Mouse (Mus musculus): Measurements from ENCODE around the gene Cngb1.

Cngb1 gene

DNA sequence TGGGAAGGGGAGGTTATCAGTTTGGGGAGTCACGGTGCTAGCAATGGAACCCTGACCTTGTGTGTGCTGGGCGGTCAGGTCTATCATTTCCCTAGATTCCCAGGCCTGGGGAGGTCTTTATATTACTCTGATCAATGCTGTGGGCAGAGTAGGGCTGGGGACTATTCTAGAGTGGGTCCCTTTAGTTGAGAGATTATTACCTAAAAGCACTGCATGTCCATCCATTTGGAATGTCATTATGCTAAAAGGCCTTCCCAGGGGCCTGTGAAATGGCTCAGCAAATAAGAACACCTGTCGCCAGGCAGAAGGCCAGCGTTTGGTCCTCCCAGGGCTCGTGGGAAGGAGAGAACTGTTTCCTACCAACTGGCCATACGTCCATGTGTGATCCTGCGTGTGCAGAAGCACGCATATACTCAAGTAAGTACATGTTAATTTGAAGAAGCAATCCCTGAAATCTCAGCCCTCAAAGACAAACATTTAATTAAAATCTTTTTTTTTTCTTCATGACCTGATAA lies 104.3 kb downstream of the Cngb1 start:
- DNase-seq (ENCODE audit: extremely low spot score, low read depth, low spot score) = no peak

- no peak for DNase-seq (ENCODE audit: extremely low spot score, low read depth, low spot score)
These were observed 104.9 kb downstream of the Cngb1 start for GRCm38 (mm10) chr8:95201491-95201890.

GRCm38 (mm10) chr8:95200001-95200405 lies 106.4 kb downstream of the Cngb1 start:
- no peak for DNase-seq (ENCODE audit: extremely low spot score, low read depth, low spot score)

- DNase-seq (ENCODE audit: extremely low spot score, low read depth, low spot score) = no peak
These were observed 110.7 kb downstream of the Cngb1 start for GRCm38 (mm10) chr8:95195728-95196127.

DNA sequence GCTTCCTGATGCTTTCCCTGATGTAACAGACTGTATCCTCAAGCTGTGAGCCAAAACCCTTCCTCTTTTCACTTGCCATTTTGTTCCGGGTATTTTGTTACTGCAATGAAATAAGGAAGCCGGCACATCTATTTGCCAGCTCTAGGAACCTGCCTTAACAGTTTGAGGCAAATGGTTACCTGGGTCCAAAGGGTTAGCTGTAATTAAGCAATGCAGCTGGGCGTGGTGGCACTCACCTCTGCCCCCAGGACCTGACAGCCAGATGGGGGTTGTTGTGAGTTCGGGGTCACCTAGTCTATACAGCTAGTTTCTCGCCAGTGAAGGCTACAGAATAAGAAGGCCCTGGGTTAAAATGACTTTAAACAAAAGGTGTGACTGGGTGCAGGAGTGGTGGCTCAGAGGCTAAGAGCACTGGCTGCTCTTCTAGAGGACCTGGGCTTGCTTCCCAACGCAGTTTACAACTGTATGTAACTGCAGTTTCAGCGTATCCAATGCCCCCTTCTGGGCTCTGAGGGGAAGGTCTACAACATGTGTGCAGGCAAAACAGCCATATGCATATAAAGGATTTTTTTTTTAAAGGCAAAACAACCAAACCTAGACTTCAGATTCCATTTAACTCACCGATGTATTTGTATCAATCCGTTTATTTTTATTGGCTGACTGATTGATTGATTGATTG lies 114.7 kb downstream of the Cngb1 start:
- no peak for DNase-seq (ENCODE audit: extremely low spot score, low read depth, low spot score)

Data from hindlimb bud, embryonic 11.5 days (tissue).